Mouse (Mus musculus) CH12.LX (cell line): ENCODE data around the gene Adamtsl1. TPM values are rescaled to one million over a fixed set of nuclear protein-coding genes. Genes with fewer than 3 reads are reported as not detected.

ENCODE experiments used
- DNase-seq: peaks from one replicate; pipeline ENCODE4 v3.0.0-alpha.2; 2013; ENCODE audit errors: extremely low read depth
- H3K27ac ChIP-seq: 2 replicates; pipeline ENCODE4 v1.5.1; 2012; ENCODE audit warnings: low read depth, mild to moderate bottlenecking, control low read depth, moderate library complexity; ENCODE audit not compliant: insufficient read depth
- H3K27me3 ChIP-seq: replicated peaks from 2 replicates; pipeline ENCODE3; 2012; ENCODE audit warnings: inconsistent platforms
- H3K36me3 ChIP-seq, 2 experiments: replicated peaks in 1 of 2; 2 replicates each; pipeline versions ENCODE3 to v1.6.1; 2012; ENCODE audit warnings: inconsistent platforms in 1 of 2, low read length in 1 of 2, mild to moderate bottlenecking in 1 of 2, mixed read lengths in 1 of 2, moderate library complexity in 1 of 2; ENCODE audit not compliant: control insufficient read depth in 1 of 2, insufficient read depth in 1 of 2
- H3K4me1 ChIP-seq, 2 experiments: 2 replicates each; pipeline ENCODE4 v1.6.1; 2012; ENCODE audit warnings: inconsistent platforms in 1 of 2, moderate library complexity in 1 of 2; ENCODE audit not compliant: insufficient read depth in 2 of 2, control insufficient read depth in 1 of 2
- H3K4me2 ChIP-seq: 2 replicates; pipeline ENCODE4 v1.6.1; 2012; ENCODE audit warnings: low read depth, mild to moderate bottlenecking, control low read depth; ENCODE audit not compliant: poor library complexity, insufficient read depth, severe bottlenecking
- H3K4me3 ChIP-seq, 3 experiments: fragments of 150-350 bp in 1 of 3; sonication (generic) in 1 of 3; replicated peaks in 1 of 3; 2 replicates each; pipeline versions ENCODE3 to v1.5.1; 2011 to 2012; ENCODE audit warnings: low read depth in 2 of 3, low read length in 2 of 3, mild to moderate bottlenecking in 2 of 3, moderate library complexity in 2 of 3, control low read depth in 1 of 3, improper control_type of control experiment in 1 of 3, inconsistent platforms in 1 of 3, mixed read lengths in 1 of 3; ENCODE audit not compliant: poor library complexity in 1 of 3
- H3K79me2 ChIP-seq: replicated peaks from 2 replicates; pipeline ENCODE4 v1.6.1; 2012; ENCODE audit warnings: mild to moderate bottlenecking, moderate library complexity; ENCODE audit not compliant: control insufficient read depth, poor library complexity, insufficient read depth, severe bottlenecking; ENCODE audit errors: extremely low read depth
- H3K9ac ChIP-seq: 2 replicates; pipeline ENCODE4 v1.6.1; 2012; ENCODE audit warnings: low read depth, mild to moderate bottlenecking, control low read depth, moderate library complexity; ENCODE audit not compliant: insufficient read depth
- H3K9me3 ChIP-seq: replicated peaks from 2 replicates; pipeline ENCODE3; 2012; ENCODE audit warnings: low read length, inconsistent platforms, mixed read lengths
- BHLHE40 ChIP-seq: IDR thresholded peaks from 2 replicates; pipeline ENCODE4 v1.6.1; 2011; ENCODE audit warnings: mild to moderate bottlenecking, low read depth, low read length, improper control_type of control experiment
- CHD1 ChIP-seq: IDR thresholded peaks from 2 replicates; pipeline ENCODE4 v1.6.1; 2012; ENCODE audit warnings: low read depth, low read length, improper control_type of control experiment, inconsistent platforms
- CHD2 ChIP-seq: IDR thresholded peaks from 2 replicates; pipeline ENCODE4 v1.6.1; 2011; ENCODE audit warnings: low read length, improper control_type of control experiment
- ELF1 ChIP-seq: IDR thresholded peaks from 2 replicates; pipeline ENCODE4 v1.6.1; 2014; ENCODE audit warnings: low read depth, mild to moderate bottlenecking, inconsistent platforms, low read length, improper control_type of control experiment
- EP300 ChIP-seq: IDR thresholded peaks from 2 replicates; pipeline ENCODE4 v1.6.1; 2011; ENCODE audit warnings: low read length, improper control_type of control experiment
- GABPA ChIP-seq: IDR thresholded peaks from 2 replicates; pipeline ENCODE4 v1.6.1; 2012; ENCODE audit warnings: low read depth, low read length, improper control_type of control experiment, inconsistent platforms; ENCODE audit not compliant: insufficient replicate concordance
- HCFC1 ChIP-seq: IDR thresholded peaks from 2 replicates; pipeline ENCODE4 v1.6.1; 2012; ENCODE audit warnings: low read depth, mild to moderate bottlenecking, inconsistent platforms, low read length, improper control_type of control experiment
- IRF4 ChIP-seq: IDR thresholded peaks from 2 replicates; pipeline ENCODE4 v1.6.1; 2014; ENCODE audit warnings: low read depth, mild to moderate bottlenecking, inconsistent platforms, low read length, improper control_type of control experiment
- JUN ChIP-seq: IDR thresholded peaks from 2 replicates; pipeline ENCODE4 v1.6.1; 2011; ENCODE audit warnings: low read depth, mild to moderate bottlenecking, low read length, improper control_type of control experiment, moderate library complexity; ENCODE audit not compliant: insufficient read depth
- JUND ChIP-seq: conservative IDR thresholded peaks from 2 replicates; pipeline ENCODE4 v1.6.1; 2011; ENCODE audit warnings: low read depth, low read length, improper control_type of control experiment
- MAFK ChIP-seq: IDR thresholded peaks from 2 replicates; pipeline ENCODE4 v1.6.1; 2011; ENCODE audit warnings: low read length, improper control_type of control experiment; ENCODE audit not compliant: insufficient replicate concordance
- POLR2AphosphoS2 ChIP-seq: IDR thresholded peaks from 2 replicates; pipeline ENCODE4 v1.6.1; 2011; ENCODE audit warnings: low read depth, low read length, improper control_type of control experiment
- RAD21 ChIP-seq: IDR thresholded peaks from 2 replicates; pipeline ENCODE4 v1.6.1; 2011; ENCODE audit warnings: low read depth, mild to moderate bottlenecking, low read length, improper control_type of control experiment, moderate library complexity
- RCOR1 ChIP-seq: conservative IDR thresholded peaks from 2 replicates; pipeline ENCODE4 v1.6.1; 2012; ENCODE audit warnings: low read depth, mild to moderate bottlenecking, inconsistent platforms, low read length, improper control_type of control experiment
- TBP ChIP-seq: conservative IDR thresholded peaks from 2 replicates; pipeline ENCODE4 v1.6.1; 2011; ENCODE audit warnings: low read depth, low read length, improper control_type of control experiment
- USF1 ChIP-seq: IDR thresholded peaks from 2 replicates; pipeline ENCODE4 v1.6.1; 2014; ENCODE audit warnings: low read depth, mild to moderate bottlenecking, inconsistent platforms, low read length, improper control_type of control experiment
- ZKSCAN1 ChIP-seq: IDR thresholded peaks from 2 replicates; pipeline ENCODE4 v1.6.1; 2012; ENCODE audit warnings: low read depth, inconsistent platforms, low read length, improper control_type of control experiment, borderline replicate concordance
- dilution Hi-C: fragments of 300-500 bp; cut with MboI; formaldehyde crosslinking; loops from 2 replicates; pipeline ENCODE4 v1.14.3; 2020; ENCODE audit warnings: low sequenced_read_pairs; ENCODE audit not compliant: extremely low pct_unique_long_range_greater_than_20kb, extremely low pct_ligation_motif_present
- in situ Hi-C: fragments of 300-500 bp; cut with MboI; formaldehyde crosslinking; loops from 3 replicates; pipeline ENCODE4 v1.14.3; 2019; ENCODE audit warnings: low sequenced_read_pairs, low pct_ligation_motif_present, low pct_unique_long_range_greater_than_20kb, mixed read lengths
- polyA plus RNA-seq: library from polyadenylated mRNA; unstranded; fragments of >175 nt; gene quantifications from 2 replicates; pipeline ENCODE4 v1.2.1, GENCODE M21; 2012; ENCODE audit warnings: low read depth; ENCODE audit not compliant: insufficient read length
- total RNA-seq, 2 experiments: library from RNA; depleted of rRNA; stranded (reverse); fragments of 300-350 nt in 1 of 2; fragments of >200 nt in 1 of 2; gene quantifications; 2 replicates each; pipeline ENCODE4 v1.2.3; 2012 to 2014

Gene Adamtsl1
- total and polyA plus RNA-seq, 3 experiments = not detected

- H3K4me3 ChIP-seq = no peak overlapping the region
- no peak for TF ChIP-seq USF1
- TF ChIP-seq ZKSCAN1 = no peak
- TF ChIP-seq, all 38 proteins: peak for 0
- Histone ChIP-seq H3K79me2 (no peaks in the 10 kb centered on the region), H3K27ac (no peak overlapping the region), H3K36me3 (no peaks in the 10 kb centered on the region), H3K4me1 (no peaks in the 10 kb centered on the region), H3K27me3 (no peaks in the 10 kb centered on the region), H3K9me3 (peaks cover 47% of the 10 kb centered on the region), H3K4me2 (no peak overlapping the region), H3K9ac (no peak overlapping the region)
- no peak for DNase-seq
- in situ Hi-C loops (no loop called here), dilution Hi-C loops (no loop called here)
Observed at GRCm38 (mm10) chr4:85979206-85979605, 465.2 kb downstream of the Adamtsl1 start.

GRCm38 (mm10) chr4:86006596-86006995, 492.6 kb downstream of the Adamtsl1 start:
- no peak for DNase-seq
- in situ Hi-C loops (no loop called here), dilution Hi-C loops (no loop called here)
- no peaks in the 10 kb centered on the region for H3K79me2 ChIP-seq
- H3K9ac ChIP-seq = no peak overlapping the region
- H3K4me1 ChIP-seq = no peaks in the 10 kb centered on the region
- no peak overlapping the region for H3K27ac ChIP-seq
- H3K4me2 ChIP-seq = no peak overlapping the region
- TF ChIP-seq USF1 (no peak), RCOR1 (no peak), CHD1 (no peak), HCFC1 (no peak), RAD21 (no peak), GABPA (no peak), EP300 (no peak), JUN (no peak), MAFK (no peak), ELF1 (no peak), JUND (no peak), CHD2 (no peak), ZKSCAN1 (no peak), IRF4 (no peak), BHLHE40 (no peak), POLR2AphosphoS2 (no peak), TBP (no peak)
- no peaks in the 10 kb centered on the region for H3K36me3 ChIP-seq
- no peak overlapping the region for H3K4me3 ChIP-seq
- no peaks in the 10 kb centered on the region for H3K27me3 ChIP-seq
- H3K9me3 ChIP-seq = peaks cover 23% of the 10 kb centered on the region
